Mouse (Mus musculus): ENCODE data around the gene Jmjd1c.

DNA sequence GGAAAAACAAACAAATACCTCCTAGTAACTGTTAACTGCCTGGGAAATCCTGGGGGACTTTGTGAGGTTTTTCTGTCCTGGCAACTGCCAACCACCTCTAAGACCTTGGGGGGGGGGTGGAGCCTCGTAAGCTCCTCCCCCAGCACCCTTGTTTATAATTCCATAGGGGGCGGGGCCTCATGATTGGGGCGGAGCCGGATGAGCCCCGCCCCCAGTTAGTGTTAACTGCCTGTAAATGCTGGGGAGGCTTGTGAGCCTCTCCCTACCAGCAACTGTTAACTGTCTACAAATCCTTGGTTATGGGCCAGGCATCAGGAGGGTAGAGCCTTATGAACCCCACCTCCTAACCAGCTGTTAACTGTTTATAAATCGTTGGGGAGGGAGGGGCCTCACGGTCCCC, 23.4 kb downstream of the Jmjd1c start:
- TF ChIP-seq CTCF (IDR thresholded peaks at IDR 0.05; ENCODE audit: borderline replicate concordance, extremely low read depth, insufficient read depth, insufficient read length) (no peak), POLR2A (IDR thresholded peaks at IDR 0.05; ENCODE audit: borderline replicate concordance, extremely low read depth, insufficient read depth, insufficient read length, poor library complexity, severe bottlenecking) (no peak)

All from brain, embryonic 14.5 days (tissue).